Mouse (Mus musculus) gastrocnemius, adult 18-20 months (tissue): ENCODE results near the gene Eps8. TPM values are rescaled to one million over a fixed set of nuclear protein-coding genes. Genes with fewer than 3 reads are reported as not detected.

Source experiments
- total RNA-seq, 2 experiments: library from RNA; stranded (reverse); gene quantifications; 2 replicates each; pipeline ENCODE4 v1.2.3; 2021

Gene Eps8
- total RNA-seq, 2 experiments from 2014 or later = 3.7 to 4.8 TPM

Other genes starting within 250 kb of the Eps8 start
- 10 to 100 TPM; 85.4 to 87.0 TPM for gene Strap, start 80.2 kb upstream of the Eps8 start, total RNA-seq
- 1 to 10 TPM; 6.5 to 7.8 TPM for gene Dera, start 99.7 kb upstream of the Eps8 start, total RNA-seq